Mouse (Mus musculus) adrenal gland, adult (tissue): ENCODE data around the gene Exosc2.

ENCODE experiments used
- DNase-seq, 2 experiments: peaks; one replicate each; pipeline ENCODE4 v3.0.0; 2022 to 2023; ENCODE audit warnings: low spot score in 1 of 2; ENCODE audit not compliant: inconsistent age in 2 of 2

The Exosc2 gene

DNA sequence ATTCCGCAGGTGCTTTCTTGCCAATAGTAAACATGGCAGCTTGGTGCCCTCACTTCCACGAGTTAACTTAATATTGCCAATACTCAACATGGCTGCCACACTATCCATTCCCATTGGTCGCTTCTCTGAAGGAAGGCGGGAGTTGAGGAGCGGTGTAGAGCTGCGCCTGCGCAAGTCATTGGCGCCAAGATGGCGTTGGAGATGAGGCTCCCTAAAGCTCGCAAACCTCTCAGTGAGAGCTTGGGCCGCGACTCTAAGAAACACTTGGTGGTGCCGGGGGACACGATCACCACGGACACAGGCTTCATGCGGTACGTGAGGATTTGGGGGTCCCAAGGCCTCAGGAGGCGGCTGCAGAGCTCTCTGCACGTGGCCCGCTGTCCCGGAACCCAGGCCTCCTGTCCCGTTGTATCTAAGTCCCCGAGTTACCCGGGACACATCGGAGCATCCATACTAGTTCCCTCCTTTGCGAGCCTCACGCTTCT lies at the start of gene Exosc2:
TSS of gene Exosc2 (plus strand) at position 165 of the 485 bp plus-strand sequence.
- DNase-seq = peak; percentile 92 to 97

DNA sequence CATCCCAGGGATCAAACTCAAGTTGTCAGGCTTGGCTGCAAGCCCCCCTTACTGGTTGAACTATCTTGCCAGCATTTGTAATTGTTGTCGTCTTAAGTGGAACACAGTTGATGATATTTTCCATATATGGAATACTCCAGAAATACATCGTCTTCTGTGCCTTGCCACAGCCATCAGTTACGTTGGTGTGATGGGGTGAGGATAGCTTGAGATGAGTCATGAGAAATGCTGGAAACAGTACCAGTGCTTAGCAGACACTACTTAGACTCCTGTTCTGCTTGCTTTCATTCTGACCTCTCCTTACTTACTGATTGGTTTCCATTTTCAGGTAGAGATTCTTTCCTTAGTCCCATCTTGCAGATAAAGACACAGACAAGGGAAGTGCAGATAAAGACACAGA lies 37.0 kb upstream of the Exosc2 start:
- no peak for DNase-seq

DNA sequence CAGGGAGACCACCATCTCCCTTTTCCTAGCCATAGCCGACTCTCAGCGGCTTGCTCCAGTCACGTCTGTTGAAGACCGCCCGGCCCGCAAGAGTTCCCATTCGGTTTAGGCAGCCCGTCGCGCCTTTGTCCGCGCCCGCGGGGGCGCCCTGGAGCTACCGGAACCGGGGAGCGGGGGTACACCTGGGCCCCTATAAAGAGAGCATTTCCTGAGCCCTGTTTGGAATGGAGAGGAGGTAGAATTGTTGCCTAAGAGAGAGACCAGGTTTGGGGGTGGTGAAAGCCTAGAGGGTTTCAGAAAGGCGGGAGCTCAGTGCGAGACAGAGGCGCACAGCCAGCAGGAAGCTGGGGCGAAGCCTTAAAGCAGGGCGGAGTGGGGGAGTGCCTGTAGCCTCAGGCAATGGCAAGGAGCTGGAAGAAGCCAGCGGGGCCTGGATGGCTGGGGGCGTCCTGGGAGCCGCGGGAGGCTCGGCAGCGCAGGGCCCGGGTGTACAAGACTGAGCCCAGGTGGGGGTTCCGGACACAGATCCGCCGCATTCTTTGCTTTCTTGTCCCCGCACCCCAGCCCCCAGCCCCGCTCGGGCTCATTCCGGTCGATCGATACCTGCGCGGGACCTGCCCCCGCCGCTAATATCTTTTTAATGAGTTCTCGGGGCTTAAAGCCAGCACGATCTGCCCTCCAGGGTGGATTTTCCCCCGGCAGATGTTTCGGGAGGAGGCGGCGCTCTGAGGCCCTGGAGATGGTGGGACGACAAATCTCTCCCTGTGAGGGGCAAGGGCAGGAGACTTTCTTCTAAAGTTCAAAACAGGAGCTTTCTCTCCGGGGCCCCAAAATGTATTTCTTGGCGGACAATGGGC lies 35.0 kb upstream of the Exosc2 start:
- DNase-seq = no peak

DNA sequence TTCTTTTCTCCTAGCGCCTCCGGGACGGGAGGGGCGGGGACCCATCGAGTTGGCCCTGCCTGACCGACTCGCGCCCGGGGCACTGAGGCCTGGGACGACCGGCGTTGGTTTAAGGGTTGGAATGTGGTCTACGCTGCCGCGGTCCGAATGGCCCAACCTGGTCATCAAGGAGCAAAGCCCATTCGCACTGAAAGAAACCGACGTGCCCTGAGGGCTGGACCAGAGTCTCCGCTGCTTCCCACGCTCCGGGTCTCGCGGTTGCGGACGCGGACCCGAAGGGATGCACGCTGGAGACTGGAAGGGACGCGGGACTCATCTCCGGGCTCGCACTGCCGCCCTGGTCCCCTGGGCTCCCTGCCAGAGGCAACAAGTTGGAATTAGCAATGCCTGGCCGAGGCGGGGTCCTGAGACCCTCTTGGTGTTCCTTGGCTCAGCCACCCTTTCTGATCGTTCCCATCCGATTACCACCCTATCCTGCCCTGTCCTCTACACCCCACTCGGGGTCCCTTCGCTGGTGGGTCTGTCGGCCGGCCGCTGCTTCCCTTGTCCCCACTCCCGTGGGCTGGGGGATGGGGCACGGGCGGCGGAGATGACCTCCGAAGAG lies 34.3 kb upstream of the Exosc2 start:
- DNase-seq = peak in 1 of 2 experiments; percentile 36

DNA sequence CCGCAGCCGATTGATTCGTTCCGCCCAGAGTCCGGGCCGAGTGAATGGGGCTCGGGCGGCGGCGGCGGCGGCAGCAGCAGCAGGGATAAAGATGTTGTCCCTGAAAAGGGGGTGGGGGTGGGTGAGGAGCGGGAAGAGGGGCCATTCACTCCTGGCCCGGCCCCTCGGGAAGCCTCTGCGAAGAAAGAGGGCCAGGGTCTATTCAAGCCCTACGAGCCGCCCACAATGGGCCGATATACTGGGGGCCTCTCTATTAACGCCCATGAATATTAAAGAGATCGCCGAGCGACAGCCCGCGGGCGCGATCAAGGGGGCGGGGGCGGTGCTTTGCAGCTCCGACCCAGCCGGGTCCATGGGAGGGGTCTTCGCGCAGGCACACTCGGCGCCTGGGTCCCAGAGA lies 33.8 kb upstream of the Exosc2 start:
- no peak for DNase-seq

DNA sequence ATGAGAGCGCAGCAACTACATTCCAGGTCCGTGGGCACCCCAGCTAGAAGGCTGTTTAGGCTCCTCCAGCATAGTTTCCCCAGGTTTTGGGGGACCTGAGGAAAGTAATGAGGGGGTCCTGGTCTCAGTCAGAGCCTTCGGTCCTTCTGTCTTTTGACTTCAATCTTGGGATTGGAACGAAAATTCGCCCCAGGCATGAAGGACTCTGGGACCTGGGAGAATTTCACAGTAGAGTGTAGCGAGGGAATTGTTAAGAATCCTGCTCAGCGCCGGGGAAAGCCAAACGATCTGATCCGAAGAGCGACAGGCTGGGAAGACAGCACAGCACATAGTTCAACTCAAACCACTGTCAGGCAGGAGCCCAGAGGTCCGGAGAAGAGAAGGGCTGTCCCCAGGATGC lies 33.2 kb upstream of the Exosc2 start:
- DNase-seq = no peak

DNA sequence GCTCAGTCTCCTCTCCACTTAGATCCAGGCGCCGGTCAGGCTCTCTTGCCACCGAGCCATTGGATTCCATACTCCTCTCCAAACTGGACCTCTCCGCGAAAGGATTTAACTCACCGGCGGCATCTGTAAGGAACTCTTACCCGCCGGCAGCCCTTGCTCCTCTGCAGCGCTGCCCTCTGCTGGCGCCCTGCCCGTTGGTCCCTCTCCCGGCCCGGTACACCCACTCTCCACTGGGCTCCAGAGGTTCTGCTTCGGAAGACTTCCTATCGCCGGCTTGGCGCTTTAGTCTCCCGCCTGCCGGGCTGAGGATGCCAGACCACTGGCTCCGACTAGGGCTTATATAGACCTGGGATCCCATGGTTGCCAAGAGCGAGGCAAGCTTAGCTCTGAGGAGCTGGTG lies 32.7 kb upstream of the Exosc2 start:
- peak; percentile 51 to 80 for DNase-seq

DNA sequence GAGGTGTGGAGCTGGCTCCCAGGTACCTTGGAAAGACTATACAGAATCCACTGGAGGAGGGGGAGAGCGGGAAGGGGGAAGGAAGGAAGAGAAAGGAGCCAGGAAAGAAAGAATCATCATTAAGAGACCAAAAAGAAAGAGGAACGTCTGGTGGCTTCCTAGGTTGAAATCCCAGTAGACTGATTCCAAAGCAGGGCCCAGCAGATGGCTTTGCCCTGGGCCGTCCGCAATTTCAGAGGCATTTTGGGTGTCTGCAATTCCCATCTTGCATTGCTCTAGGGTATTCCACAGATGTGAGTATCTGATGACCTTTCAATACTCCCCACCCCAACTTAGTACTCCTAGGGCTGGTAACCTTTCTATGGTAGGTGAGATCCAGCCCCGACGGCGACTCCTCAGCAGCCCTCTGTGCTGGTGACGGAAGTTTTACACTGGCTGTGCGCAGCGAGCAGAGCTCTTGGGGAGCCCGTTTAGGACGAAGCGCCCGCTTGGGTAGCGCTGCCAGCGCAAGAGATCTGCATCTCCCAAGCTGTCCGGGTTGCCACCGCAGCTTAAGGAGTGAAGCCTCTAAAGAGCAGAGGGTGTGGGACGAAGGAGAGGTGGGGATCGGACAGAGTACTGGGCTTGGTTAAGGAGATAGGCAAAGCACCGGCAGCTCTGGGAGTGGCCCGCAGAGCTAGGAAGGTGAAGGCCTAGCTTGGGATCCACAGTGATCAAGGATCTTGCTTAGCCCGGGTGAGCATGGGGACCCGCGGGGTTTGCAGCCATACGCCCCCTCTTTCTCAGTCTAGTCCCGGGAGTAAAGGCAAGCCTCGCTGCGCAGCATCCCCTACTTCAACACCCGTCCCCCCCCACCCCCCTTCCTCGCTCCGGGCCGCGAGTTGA lies 31.7 kb upstream of the Exosc2 start:
- peak in 1 of 2 experiments; percentile 28 for DNase-seq

DNA sequence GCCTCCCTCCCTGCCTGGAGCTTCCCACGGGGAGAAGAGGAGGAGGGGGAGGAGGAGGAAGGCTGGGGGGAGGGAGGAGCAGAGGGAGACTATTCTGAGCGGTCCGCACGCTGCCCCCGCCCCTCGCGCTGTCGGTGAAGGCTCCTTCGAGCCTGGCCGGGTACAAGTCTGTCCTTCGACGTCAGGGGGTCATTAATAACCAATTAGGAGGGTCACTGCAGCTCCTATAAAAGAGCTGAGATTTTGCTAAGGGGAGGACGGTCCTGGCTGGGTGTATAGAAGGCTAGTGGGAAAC lies 31.1 kb upstream of the Exosc2 start:
- no peak for DNase-seq

DNA sequence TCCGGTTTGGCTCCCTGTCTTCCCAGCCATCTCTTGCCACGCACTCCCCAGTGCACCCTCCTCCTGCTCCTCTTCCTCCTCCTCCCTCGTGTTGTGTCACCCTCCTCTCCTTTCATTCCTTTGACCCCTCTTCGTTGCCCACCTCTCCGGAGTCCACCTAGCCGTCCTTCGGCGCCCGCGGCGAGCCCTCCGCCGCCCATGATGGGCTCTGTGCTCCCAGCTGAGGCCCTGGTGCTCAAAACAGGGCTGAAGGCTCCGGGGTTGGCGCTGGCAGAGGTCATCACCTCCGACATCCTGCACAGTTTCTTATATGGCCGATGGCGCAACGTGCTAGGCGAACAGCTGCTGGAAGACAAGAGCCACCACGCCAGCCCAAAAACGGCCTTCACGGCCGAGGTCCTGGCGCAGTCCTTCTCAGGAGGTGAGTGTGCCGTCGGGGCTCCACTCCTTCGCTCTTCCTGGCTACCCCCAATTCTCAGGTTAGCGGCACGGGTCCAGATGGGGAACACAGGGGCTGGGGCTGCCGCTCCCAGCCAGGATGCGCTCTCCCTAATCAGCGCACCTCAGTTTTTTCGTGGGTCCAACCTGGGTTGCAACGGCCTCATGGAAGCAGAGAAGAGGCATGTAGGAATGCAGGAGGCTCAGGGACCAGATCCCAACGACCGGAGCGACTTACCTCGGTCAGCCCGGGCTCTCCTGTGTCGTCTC lies 30.5 kb upstream of the Exosc2 start, which contains the start of gene Prdm12:
TSS of gene Prdm12 (plus strand) at position 137 of the 708 bp plus-strand sequence.
- DNase-seq = no peak

DNA sequence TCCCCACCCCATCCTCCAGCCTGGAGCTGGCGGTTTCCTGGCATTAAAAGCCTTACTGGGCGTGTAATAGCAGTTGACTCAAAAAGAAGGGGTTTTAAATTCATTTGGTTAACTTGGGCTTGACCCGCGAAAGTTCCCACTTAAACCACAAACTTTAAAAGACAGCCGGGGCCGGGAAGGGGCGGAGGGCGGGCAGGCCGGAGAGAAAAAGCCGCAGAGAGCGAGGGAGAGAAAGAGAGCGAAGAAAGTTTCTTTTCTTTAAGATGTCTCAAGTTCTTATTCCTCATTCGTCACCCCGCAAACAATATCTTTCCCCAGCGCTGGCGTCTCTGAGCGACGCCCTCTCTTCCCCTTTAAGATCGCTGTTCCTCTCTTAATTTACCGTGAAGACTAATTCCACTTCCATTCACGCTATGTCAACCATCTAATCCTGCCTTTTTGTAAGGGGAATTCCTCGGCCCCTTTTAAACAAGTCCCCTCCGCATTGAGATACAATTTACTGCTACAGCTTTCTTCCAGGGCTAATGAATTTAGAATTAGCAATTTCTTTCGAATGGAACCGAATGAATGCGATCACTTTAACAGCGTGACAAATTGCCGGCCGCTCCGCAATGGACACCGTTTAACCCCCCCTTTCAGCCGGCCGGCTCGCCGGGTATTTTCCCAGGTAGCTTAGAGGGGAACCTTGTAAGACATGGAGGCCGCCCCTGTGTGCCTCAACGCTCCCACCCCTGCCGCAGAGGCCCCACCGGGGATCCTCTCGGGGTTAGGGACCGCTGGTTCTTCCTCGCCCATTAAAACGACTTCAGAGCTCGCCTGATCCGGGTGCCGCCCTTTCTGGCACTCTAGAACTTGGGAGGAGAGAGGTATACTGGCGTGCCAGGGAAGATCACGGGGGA lies 29.7 kb upstream of the Exosc2 start:
- DNase-seq = peak in 1 of 2 experiments; percentile 55

DNA sequence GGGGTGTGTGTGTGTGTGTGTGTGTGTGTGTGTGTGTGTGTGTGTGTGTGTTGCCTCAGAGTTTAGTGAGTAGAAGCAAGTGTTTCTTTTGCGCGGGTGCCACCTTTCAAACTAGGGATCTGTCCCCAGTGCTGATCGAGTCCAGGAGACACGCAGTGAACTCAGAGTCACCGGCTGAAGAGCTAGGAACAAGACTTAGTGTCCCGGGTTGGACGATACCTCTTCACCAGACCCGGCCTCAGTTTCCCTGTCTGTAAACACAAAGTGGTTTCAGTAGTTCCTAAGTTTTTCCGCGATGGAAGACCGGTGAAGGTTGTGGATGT lies 29.0 kb upstream of the Exosc2 start:
- no peak for DNase-seq

DNA sequence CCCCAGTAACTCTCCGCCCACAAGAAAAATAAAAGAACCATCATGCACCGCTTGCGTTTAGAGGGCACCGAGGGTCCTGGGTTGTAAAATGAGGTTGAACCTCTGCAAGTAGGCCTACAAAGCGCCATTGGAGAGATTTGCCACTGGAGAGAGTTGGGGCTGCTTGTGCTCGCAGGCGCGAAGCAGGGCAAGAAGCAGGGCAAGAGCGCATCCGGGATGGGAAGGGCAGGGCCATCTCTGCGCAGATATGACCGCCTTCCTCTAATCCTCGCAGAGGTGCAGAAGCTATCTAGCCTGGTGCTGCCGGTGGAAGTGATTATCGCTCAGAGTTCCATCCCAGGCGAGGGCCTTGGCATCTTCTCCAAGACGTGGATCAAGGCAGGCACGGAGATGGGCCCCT lies 28.6 kb upstream of the Exosc2 start:
- no peak for DNase-seq

DNA sequence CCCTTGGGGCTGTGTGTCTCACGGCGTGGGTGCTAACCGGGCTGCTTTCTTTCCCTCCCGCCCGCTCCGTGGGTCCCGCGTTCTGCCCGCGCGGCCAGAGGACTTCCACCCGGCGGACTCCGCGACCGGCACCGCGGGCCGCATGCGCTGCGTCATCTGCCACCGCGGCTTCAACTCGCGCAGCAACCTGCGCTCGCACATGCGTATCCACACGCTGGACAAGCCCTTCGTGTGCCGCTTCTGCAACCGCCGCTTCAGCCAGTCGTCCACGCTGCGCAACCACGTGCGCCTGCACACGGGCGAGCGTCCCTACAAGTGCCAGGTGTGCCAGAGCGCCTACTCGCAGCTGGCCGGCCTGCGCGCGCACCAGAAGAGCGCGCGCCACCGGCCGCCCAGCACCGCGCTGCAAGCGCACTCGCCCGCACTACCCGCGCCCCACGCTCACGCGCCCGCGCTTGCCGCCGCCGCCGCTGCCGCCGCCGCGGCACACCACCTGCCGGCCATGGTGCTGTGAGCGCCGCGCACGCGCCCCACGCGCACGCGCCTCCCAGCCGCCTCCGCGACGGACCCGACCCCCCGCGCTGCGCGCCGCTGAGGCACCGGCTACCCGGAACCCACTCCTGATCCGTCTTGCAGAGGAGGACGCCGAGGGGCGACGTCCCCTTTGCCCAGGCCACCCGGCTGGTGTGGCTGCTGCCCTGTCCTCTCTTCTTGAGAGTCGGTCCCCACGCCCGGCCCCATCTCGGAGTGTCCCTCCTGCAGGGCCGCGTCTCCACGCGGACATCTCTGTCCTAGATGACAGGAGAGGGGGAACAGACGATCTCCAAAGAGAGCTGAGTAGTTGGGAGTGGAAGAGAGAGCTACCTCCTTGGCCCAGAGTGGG lies 16.3 kb upstream of the Exosc2 start:
- DNase-seq = peak; percentile 22 to 58

DNA sequence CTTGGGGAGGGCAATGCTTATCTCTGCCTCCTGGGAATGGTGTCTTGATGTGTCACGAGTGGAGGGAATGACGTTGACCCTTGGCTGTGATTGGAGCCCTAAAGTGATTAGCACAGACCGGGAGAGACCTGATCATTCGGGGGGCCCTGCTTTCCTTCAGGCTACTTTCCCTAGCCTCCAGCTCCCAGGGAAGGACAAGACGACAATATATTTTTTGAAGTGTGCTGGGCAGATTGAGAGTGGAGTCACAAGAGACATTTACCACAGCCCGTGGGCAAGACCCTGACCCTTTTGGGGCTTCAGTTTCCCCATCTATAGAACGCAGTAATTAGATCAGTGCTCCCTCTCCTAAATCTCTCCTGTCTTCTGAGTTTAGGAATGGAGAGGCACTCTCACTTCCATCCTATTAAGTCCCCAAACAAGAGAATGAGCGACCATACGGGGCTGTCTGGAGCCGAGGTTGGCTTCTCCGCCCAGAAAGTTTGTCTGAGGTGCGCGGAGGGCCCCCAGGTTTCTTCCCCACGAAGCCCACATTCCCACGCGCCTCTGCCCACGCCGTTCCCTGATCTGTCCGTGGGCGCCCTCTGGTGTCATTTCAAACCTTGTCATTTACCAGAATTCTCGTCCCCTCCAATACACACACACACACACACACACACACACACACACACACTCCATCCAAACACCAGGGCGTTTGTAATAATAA lies 15.5 kb upstream of the Exosc2 start:
- DNase-seq = peak; percentile 49 to 83

DNA sequence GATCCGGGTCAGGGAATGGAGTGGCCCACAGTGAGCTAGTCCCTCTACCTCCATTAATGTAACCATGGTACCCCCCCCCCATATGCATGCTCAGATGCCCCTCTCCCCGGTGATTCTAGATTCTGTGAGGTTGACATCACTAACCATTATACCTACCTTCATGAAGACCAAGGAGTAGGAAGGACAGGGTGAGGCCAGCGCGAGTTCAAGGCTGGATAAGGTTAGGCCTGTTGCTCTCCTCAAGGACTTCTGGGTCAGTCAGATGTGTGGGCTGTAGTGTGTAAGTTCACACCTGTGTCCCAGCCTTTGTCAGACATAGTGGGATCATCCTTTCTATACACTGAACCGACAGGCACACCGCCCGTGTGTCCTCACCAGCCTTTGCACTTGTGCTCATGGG lies 14.1 kb upstream of the Exosc2 start:
- DNase-seq = no peak

DNA sequence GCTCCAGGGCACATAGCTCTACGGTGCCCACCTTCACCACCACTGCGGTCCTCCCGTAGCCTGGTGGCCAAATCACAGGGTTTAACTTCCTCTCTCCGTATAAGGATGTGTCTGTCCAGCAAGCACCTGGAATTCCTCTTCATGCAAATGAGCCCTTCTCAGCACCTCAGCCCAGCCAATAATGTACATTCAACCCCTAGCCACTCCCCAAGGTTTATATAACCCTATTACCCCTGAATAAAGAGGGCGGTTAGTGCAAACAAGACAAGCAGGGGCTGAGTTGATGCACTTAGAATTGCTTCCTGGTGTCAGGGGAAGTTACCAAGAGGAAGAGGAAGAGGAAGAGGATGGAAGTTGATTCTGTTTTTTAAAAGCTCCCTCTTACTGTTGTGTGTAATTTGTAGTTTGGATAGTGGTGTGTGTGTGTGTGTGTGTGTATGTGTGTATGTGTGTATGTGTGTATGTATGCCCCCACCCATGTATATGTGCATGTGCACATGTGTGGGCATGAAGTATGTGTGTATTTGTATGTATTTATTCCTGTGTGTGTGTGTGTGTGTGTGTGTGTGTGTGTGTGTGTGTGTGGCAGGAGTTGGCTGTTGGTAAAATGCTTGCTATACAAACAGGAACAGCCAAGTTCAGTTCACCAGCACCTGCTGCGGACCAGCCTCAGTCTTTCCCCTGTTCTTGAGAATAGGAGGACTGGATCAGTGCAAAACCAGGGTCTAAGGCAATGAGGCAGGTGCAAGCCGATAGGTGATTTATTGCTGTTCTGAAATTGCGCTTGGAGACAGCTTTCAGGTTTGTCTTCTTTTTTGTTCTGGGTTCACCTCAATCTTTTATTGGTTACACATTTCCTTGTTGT lies 7.3 kb upstream of the Exosc2 start:
- DNase-seq = no peak

DNA sequence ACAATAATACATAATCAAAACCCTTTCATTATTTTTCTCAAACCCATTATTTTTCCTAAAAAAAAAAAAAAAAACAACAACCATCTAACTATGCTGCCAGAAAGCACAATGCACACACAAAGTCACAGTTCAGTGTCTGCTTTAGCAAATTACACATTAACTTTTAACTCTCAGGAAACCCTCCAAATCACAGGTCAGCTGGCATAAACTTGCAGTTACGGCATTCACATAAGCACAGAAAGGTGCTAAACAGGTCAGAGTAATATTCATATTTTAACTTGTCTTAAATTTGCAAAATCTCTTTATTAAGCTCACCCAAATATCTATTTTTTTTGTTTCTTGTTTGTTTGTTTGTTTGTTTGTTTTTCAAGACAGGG lies 6.7 kb upstream of the Exosc2 start:
- DNase-seq = no peak
